Mouse (Mus musculus): ENCODE measurements at regions not wholly inside any gene's neighbourhood (a gene's known extent, or its start where the extent isn't known, plus 50 kb on each side); places are given as distances from the start of the nearest gene placed in this dataset.

- DNase-seq = no peak
Observed at GRCm38 (mm10) chr3:148762541-148763225, 227.7 kb downstream of the Adgrl2 start.

- DNase-seq = no peak
Observed at GRCm38 (mm10) chr3:148761586-148761985, 228.8 kb downstream of the Adgrl2 start.

GRCm38 (mm10) chr3:148759500-148759899 is 230.9 kb downstream of the Adgrl2 start:
- no peak for DNase-seq

- no peak for DNase-seq
Observed at GRCm38 (mm10) chr3:148746234-148746633, 244.1 kb downstream of the Adgrl2 start.

- DNase-seq = no peak
Observed at GRCm38 (mm10) chr3:148744651-148745050, 245.7 kb downstream of the Adgrl2 start.

GRCm38 (mm10) chr3:148734194-148734749 is 256.1 kb downstream of the Adgrl2 start:
- no peak for DNase-seq

- peak in 1 of 2 experiments; percentile 23 for DNase-seq
Observed at GRCm38 (mm10) chr3:148733227-148733854, 257.0 kb downstream of the Adgrl2 start.

- no peak for DNase-seq
Observed at GRCm38 (mm10) chr3:148731436-148731835, 258.9 kb downstream of the Adgrl2 start.

- DNase-seq = peak; percentile 13 to 31
Observed at GRCm38 (mm10) chr3:148729242-148729680, 261.1 kb downstream of the Adgrl2 start.

GRCm38 (mm10) chr3:148728513-148729241 is 261.7 kb downstream of the Adgrl2 start:
- no peak for DNase-seq

- no peak for DNase-seq
Observed at GRCm38 (mm10) chr3:148726596-148727331, 263.6 kb downstream of the Adgrl2 start.

- DNase-seq = no peak
Observed at GRCm38 (mm10) chr3:148696555-148696954, 293.8 kb downstream of the Adgrl2 start.

- DNase-seq = no peak
Observed at GRCm38 (mm10) chr3:148695453-148695852, 294.9 kb downstream of the Adgrl2 start.

- no peak for DNase-seq
Observed at GRCm38 (mm10) chr3:148683181-148683580, 307.2 kb downstream of the Adgrl2 start.

- DNase-seq = no peak
Observed at GRCm38 (mm10) chr3:148682445-148682994, 307.8 kb downstream of the Adgrl2 start.

- no peak for DNase-seq
Observed at GRCm38 (mm10) chr3:148681186-148681585, 309.2 kb downstream of the Adgrl2 start.

- peak; percentile 53 to 57 for DNase-seq
Observed at GRCm38 (mm10) chr3:148680737-148681136, 309.6 kb downstream of the Adgrl2 start.

GRCm38 (mm10) chr3:148680086-148680485 is 310.3 kb downstream of the Adgrl2 start:
- DNase-seq = no peak

- no peak for DNase-seq
Observed at GRCm38 (mm10) chr3:148679121-148679520, 311.2 kb downstream of the Adgrl2 start.

- no peak for DNase-seq
Observed at GRCm38 (mm10) chr3:148676025-148676424, 314.3 kb downstream of the Adgrl2 start.

GRCm38 (mm10) chr3:148662888-148663477 is 327.4 kb downstream of the Adgrl2 start:
- no peak for DNase-seq
